Mouse (Mus musculus): ENCODE results near the gene Spata20.
A peak's percentile ranks its signal among the peaks of the same experiment; 100 is the strongest.

Spata20 gene

GRCm38 (mm10) chr11:94481963-94482362 is 4.0 kb downstream of the Spata20 start:
- no peak for DNase-seq

- DNase-seq: no peak
Measured at GRCm38 (mm10) chr11:94480382-94480781, 5.6 kb downstream of the Spata20 start.

GRCm38 (mm10) chr11:94477651-94478050 is 8.3 kb downstream of the Spata20 start:
- no peak for DNase-seq

GRCm38 (mm10) chr11:94475722-94476121 is 10.3 kb downstream of the Spata20 start:
- DNase-seq: no peak

GRCm38 (mm10) chr11:94474544-94474910 is 11.5 kb downstream of the Spata20 start:
- no peak for DNase-seq

- DNase-seq: peak; percentile 92
Measured at GRCm38 (mm10) chr11:94473707-94474543, 12.1 kb downstream of the Spata20 start, which contains the start of gene Cacna1g. TSS of gene Cacna1g (minus strand) at chr11:94474198.

- DNase-seq: no peak
Measured at GRCm38 (mm10) chr11:94472916-94473706, 12.9 kb downstream of the Spata20 start.

- no peak for DNase-seq
Measured at GRCm38 (mm10) chr11:94472585-94472915, 13.4 kb downstream of the Spata20 start.

- no peak for DNase-seq
Measured at GRCm38 (mm10) chr11:94471740-94472584, 14.0 kb downstream of the Spata20 start.

GRCm38 (mm10) chr11:94470391-94470790 is 15.6 kb downstream of the Spata20 start:
- no peak for DNase-seq

GRCm38 (mm10) chr11:94469136-94470064 is 16.6 kb downstream of the Spata20 start:
- DNase-seq: no peak

- no peak for DNase-seq
Measured at GRCm38 (mm10) chr11:94468582-94469064, 17.4 kb downstream of the Spata20 start.

- no peak for DNase-seq
Measured at GRCm38 (mm10) chr11:94466333-94466855, 19.6 kb downstream of the Spata20 start.

- peak; percentile 52 for DNase-seq
Measured at GRCm38 (mm10) chr11:94464170-94464569, 21.8 kb downstream of the Spata20 start.

- DNase-seq: peak; percentile 67
Measured at GRCm38 (mm10) chr11:94461856-94462255, 24.1 kb downstream of the Spata20 start.

- DNase-seq: no peak
Measured at GRCm38 (mm10) chr11:94457001-94457400, 29.0 kb downstream of the Spata20 start.

- DNase-seq: no peak
Measured at GRCm38 (mm10) chr11:94456347-94456746, 29.6 kb downstream of the Spata20 start.

GRCm38 (mm10) chr11:94455161-94455820 is 30.7 kb downstream of the Spata20 start:
- no peak for DNase-seq

GRCm38 (mm10) chr11:94454756-94455155 is 31.2 kb downstream of the Spata20 start:
- no peak for DNase-seq

GRCm38 (mm10) chr11:94451091-94451773 is 34.7 kb downstream of the Spata20 start:
- DNase-seq: no peak

Measured in kidney, postnatal 14 days (tissue).